Mouse (Mus musculus) R1 (cell line): ENCODE measurements around the gene Ppp1r14a.

Source experiments
- DNase-seq: peaks from one replicate; pipeline ENCODE4 v3.0.0-alpha.2; 2018; ENCODE audit warnings: low read depth, low spot score

The Ppp1r14a gene

DNA sequence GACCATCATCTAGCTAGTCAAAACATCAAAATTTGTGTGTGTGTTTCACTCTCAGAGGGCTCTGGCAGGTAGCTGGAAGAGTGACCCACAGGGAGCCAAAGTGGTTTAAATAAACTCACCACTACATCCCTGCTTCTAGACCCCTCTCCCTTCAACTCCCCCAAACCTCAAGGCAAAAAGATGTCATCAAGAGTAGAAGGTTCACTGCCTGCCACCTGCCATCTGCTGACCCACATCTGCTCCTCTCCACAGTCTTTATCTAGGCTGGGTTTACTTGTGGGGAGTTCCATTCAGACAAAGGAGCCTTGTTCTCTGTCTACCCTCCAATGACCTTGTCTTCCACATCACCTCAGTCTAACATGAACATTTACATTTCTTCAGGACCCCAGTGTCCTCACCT, 9.8 kb upstream of the Ppp1r14a start:
- DNase-seq = no peak

GRCm38 (mm10) chr7:29279924-29280323, 9.2 kb upstream of the Ppp1r14a start:
- DNase-seq = no peak

GRCm38 (mm10) chr7:29280801-29281200, 8.3 kb upstream of the Ppp1r14a start:
- DNase-seq = no peak

- peak; percentile 91 for DNase-seq
These were observed 7.7 kb upstream of the Ppp1r14a start, which contains the start of gene Spint2 for GRCm38 (mm10) chr7:29281201-29282073. TSS of gene Spint2 (minus strand) at chr7:29281912.

GRCm38 (mm10) chr7:29282074-29282554, 7.0 kb upstream of the Ppp1r14a start:
- DNase-seq = no peak

DNA sequence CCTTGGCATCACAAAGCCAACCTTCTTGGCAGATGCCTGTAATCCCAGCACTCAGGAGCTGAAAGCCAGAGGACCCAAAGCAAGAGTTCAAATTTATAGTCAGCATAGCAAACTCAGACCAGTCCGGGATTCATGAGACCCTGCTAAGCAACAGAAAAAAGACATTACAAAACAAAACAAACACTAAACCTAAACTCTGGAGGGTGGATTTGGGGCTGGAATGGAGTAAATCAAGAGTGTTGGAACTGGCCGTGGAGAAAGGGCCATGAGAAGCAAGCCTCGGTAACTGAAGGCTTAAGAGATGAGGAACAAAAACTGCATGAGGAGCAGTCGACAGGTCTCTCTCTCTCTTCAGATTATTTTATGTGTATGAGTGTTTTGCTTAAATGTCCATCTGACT, 5.2 kb upstream of the Ppp1r14a start:
- no peak for DNase-seq

DNA sequence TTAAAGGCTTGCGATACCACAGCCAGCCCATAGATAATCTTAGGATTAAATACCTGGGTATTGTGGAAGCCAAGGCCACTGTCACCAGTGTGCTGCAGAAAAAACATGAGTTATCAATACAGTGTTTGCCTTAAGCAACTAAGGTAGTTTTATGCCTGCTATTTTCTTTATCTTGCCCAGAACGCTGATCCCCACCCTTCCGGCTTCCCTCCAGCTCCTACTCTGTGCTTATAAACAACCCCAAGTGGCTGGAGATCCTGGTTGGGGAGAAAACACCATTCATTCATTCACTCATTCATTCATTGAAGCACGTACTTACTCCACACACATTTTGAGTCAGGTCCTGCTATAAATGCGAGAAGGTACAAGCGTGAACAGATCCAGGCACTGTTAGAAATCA, 4.6 kb upstream of the Ppp1r14a start:
- DNase-seq = no peak

DNA sequence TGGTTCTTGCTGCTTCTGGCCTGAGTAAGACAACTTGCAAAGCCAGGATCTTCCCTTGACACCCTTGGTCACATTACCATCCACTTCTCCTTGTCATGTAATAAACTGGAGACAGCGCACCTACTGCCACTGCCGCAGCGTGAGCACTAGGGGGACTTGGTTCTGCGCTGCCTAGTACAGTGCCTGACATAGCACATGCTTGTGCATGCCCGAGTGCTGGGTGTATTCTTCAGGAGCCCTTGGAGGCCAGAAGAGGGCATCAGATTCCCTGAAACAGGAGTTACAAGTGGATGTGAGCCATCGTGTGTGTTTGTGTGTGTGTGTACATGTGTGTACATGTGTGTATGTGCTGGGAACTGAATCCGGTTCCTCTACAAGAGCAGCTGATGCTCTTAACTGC, 1.6 kb upstream of the Ppp1r14a start:
- peak; percentile 81 for DNase-seq

DNA sequence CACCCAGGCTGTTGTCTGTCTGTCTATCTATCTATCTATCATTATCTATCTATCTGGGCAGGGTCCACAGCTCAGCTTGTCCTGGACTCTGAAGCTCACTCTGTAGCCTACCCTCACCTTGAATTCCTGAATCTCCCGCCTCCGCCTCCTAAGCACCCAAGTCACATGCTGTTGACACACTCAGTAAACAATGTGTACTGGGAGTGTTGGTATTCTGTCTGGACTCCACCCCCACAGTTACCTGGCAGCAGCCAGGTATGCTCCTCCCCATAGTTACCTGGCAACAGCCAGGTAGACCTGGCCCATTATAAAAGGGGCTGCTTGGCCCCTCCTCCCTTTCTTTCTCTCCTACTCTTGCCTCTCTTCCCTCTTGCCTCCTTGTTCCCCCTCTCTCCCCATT, 1.0 kb upstream of the Ppp1r14a start:
- no peak for DNase-seq

DNA sequence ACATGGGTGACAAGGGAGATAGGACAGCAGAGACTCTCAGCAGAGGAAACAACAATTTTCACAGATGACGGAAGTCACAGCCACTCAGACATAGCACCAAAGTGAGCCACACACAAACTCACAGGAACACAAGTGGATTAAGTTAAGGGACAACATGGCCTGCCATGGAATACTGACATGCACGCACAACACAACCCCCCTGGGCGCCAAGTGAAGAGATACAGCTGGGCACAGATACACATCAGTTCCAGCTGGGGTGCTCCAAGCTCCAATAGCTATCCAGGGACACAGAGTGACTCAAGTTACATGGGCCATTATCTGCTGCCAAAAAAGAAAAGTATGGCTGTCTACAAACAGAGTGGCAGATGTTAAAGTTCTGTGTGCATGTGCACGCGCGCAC, 748 bp downstream of the Ppp1r14a start:
- no peak for DNase-seq

GRCm38 (mm10) chr7:29290691-29291485, 1.8 kb downstream of the Ppp1r14a start:
- DNase-seq = no peak

- no peak for DNase-seq
These were observed 2.7 kb downstream of the Ppp1r14a start for GRCm38 (mm10) chr7:29291616-29292457.

DNA sequence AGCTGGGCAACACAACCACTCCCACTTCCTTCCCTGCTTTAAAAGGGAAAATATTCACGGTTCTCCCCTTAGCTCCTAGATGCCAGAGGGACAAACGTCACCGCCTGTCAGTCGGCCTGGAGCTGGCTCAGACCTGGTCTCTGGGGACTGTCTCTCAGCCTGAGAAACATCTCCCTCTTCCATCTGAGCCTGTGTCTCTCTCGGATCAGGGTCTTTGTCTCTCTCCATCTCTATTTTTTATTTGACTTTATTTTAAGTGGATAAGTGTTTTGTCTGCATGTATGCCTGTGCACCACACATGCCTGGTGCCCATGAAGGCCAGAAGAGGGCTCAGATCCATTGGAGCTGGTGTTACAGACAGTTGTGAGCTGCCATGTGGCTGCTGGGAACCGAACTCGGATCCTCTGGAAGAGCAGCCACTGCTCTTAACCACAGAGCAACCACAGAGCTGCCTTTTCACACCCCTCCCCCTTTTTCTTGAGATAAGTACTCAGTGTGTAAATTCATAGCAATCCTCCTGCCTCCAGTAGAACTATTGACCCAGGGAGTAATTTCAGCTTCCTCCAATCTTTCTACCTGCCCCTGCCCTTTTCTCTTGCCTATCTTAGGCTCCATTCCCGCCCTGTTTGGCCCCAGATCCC, 3.5 kb downstream of the Ppp1r14a start:
- DNase-seq = no peak

DNA sequence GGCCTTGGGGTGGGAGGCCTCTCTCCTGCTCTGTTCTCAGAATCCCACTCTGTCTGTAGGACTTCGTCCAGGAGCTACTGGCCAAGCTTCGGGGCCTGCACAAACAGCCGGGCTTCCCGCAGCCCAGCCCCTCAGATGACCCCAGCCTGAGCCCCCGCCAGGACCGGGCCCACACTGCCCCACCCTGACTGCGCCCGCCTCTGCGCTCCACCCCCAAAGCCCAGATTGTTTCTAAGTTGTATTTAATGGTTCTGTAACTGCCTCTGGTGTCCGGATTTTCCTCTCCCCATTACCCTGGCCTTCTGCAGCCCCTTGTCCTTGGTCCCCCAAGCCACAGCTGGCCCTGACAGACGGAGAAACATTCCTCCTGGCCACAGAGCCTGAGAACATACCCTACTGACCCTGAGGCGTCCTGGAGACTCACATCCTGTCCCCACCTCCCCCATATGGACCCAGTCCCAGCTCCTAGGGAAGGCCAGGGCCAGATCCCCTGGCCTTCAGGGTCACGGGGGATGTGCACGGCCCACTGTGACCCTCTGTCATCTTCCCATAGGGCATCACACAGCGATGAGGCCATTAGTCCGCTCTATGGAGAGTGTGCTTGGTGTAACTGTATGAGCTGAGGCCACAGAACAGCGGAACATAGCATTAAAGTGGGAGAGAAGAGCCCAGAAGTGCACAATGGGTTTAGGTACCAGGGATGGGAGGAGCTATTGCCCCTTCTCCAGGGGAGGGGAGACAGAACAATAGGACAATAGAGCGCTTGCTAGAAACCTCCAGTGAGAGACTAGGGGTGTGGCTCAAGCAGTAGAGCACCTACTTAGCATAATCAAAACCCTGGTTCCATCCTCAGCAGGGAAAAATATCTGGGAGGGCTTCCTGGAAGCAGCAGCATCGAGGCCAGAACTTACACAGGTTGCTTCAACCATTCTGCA, 4.3 kb downstream of the Ppp1r14a start:
- peak; percentile 98 for DNase-seq

DNA sequence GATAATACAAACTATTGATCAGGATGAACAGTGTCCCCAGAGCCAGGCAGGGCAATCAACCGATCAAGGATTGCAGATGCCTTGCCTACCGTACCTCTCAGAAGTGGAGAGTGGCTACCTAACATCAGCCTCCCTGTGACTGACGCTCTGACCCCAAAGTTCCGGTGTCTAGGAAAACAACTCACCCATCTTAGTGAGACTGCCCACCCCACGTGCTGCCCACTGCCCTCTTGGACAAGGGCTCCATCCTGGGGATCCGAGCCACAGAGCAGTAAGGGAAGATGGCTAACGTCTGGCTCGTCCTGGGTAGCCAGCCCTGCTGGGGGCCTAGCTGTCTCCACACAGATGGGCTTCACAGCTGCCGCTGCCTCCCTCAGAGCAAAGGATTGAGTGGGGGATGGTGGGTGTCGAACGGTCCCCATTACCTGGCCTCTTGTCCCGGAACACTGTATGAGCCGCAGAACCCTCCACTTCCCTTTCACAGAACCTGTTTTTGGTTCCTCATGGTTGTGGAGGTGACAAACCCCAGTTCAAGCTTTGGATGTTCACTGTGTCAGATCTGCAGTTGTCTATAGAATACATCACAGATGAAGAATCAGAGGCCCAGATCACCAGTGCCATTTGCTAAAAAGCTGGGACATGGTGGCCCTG, 5.1 kb downstream of the Ppp1r14a start:
- DNase-seq = no peak

DNA sequence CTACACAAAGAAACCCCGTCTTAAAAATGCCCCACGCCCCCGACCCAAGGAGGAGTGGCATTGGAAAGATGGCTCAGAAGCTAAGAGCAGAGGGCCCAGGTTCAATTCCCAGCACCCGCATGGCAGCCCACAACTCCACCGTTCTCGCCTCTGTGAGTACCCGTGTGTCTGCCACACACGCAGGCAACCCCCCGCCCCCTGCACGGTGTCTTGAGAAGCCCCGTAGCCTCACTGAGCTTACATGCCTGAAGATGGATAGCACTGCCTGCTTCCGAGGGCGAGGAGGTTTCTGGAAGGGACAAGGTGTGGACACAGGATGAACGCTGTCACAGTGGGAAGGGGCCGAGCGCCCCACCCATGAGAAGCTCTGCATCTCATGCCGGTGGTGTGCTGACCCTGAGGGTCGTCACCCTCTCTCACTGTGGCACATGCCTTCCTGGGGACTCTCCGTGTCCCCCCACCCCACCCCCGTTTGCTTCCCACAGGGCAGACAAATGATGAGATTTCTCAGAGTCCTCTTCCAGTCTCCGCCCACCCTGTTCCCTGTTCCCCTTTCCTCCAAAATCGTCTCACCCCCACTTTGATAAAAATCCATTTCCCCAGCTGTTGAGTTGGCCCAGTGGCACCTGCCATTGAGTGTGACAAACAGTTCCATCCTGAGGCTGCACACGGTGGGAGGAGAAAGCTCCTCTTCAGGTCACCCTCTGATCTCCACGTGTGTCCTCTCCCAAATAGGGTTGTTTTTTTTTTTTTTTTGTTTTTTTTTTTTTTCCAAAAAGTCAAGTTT, 6.9 kb downstream of the Ppp1r14a start:
- no peak for DNase-seq

- DNase-seq = peak; percentile 92
These were observed 7.9 kb downstream of the Ppp1r14a start for GRCm38 (mm10) chr7:29296998-29297397.

DNA sequence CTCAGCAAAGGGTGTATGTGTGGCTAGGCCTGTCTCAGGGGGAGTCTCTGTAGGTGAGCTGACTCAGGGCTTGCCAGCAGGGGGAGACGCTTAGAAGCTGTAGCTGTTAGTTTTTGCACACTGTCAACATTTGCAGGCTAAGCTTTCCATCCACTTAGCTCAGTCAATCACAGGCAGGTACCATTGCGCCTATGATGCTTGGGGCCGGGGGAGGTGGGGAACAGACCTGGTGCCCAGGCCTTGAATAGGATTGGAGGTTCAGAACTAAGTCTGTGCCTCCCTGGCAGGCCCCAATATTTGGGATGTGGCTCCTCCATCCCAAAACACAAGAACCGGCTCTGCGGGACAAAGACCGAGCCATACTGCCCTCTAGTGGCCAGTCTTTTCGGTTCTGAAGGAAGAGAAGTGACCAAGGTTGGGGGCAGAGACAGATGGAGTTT, 12.0 kb downstream of the Ppp1r14a start:
- DNase-seq = peak; percentile 90

DNA sequence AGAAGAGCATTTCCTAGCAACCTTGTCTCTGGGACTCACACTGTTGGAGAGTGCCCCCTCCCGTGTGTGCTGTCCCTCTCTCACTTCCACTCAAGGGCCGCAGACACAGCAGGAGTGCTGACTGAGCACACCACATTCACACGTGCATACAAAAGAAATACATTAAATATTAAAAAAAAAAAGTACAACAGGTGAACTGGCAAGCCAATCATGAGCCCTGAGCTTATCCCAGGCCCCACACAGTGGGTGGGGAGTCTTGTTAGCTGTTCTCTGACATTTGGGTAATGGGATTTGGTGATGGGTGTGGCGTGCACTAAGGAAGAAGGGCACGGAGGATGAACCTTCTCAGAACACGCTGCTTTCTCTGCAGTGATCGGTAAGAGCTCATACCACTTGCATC, 13.5 kb downstream of the Ppp1r14a start:
- DNase-seq = no peak
